Mouse (Mus musculus): Measurements from ENCODE around the gene Stx8.

GRCm38 (mm10) chr11:67991240-67991639 lies 25.2 kb downstream of the Stx8 start:
- TF ChIP-seq EP300 (IDR thresholded peaks at IDR 0.05; ENCODE audit: insufficient read depth, low read depth, low read length) = no peak
- TF ChIP-seq POLR2A (IDR thresholded peaks at IDR 0.05; ENCODE audit: insufficient read depth, low read length) = no peak

Measured in ES-Bruce4 (cell line).